Mouse (Mus musculus): ENCODE measurements at regions not wholly inside any gene's neighbourhood (a gene's known extent, or its start where the extent isn't known, plus 50 kb on each side); places are given as distances from the start of the nearest gene placed in this dataset.

DNA sequence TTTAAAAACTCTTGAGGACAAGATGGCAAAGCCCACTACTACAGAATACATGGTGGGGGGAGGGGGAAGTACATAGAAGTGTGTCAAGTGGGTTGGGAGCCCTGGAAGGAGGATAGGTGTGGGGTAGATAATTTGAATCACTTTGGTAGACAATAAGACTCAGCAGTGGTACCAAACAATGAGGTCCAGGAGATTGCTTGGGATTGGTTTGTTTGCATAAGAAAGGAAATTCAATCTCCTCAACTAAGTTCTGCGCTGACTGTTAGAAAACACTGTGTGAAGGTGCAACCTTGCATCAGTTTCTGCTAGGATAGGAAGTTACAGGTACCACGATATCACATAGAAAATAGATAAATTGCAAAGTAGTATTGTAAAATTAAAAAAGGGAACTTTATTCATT, 1595.6 kb upstream of the Pcdh7 start:
- DNase-seq (ENCODE audit: low spot score in 2 of 2), result no peak

DNA sequence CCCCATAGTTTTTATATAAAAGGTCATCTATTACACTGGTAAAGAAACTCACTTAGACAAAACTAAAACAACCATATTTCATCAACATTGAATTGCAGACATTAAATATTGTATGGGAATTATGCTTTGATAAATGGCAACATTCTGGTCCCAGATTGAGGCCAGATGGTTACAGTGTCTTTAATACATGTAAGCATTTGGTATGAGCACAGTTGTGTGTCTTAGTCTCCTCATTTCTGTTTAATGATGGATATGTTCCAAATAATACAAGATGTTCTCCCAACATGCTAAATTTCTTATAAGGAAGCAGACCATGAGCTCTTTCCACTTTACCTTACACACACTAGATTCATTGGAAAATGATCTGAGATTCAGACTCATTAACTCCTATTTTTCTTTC, 1576.2 kb upstream of the Pcdh7 start:
- DNase-seq (ENCODE audit: low spot score in 2 of 2), result peak in 1 of 2 experiments; percentile 2
